Mouse (Mus musculus): ENCODE data around the gene Pon2.

DNA sequence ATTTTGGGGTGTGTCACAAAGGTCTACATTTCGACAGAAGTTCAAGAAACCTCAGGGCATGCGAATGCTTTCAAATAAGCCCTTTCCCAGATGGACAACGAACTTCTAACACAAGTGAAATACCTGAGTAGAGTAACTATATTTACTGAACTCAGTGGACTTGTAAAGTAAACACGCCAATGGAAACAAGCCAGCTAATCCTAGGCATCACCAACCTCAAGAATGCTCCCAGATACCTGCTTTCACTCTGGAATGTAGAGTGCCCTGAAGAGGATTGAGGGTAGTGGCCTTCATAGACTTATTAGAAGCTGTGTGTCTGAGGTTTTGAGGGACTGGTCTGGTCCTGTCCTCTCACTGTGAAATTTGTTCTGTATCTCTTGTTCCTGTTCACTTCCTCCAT, 60.7 kb downstream of the Pon2 start:
- TF ChIP-seq CTCF (IDR thresholded peaks at IDR 0.05; ENCODE audit: low read depth, low read length) = no peak
- TF ChIP-seq GATA1 (IDR thresholded peaks at IDR 0.05; ENCODE audit: borderline replicate concordance, low read length) = no peak

Measured in G1E (cell line).